Mouse (Mus musculus) gonadal fat pad, adult 2 months (tissue): ENCODE measurements around the gene Pgm2. TPM values are rescaled to one million over a fixed set of nuclear protein-coding genes. Genes with fewer than 3 reads are reported as not detected.

ENCODE experiments used
- polyA plus RNA-seq: library from polyadenylated mRNA; depleted of rRNA; stranded (reverse); fragments of >200 nt; gene quantifications from 2 replicates; pipeline ENCODE4 v1.2.3, GENCODE M21; 2012; rRNA removed

Gene Pgm2
- polyA plus RNA-seq, 1 experiment: 8.3 TPM

Other genes starting within 250 kb of the Pgm2 start
- gene Rell1, start 124.1 kb upstream of the Pgm2 start, polyA plus RNA-seq: 14.0 and 15.9 TPM in 2 replicates
- 31.9 and 43.1 TPM in 2 replicates for gene Tbc1d1, start 63.4 kb downstream of the Pgm2 start, polyA plus RNA-seq